Mouse (Mus musculus): ENCODE results near the gene Mdm2.
"Not testable (repeated sequence)": the region's sequence is repeated elsewhere in the genome, so short reads cannot be mapped to it uniquely, and the experiment has no call there.

- not testable (repeated sequence) for TF ChIP-seq POLR2A (IDR thresholded peaks at IDR 0.05; ENCODE audit: extremely low read depth, insufficient read depth, low read length); CTCF (IDR thresholded peaks at IDR 0.05; ENCODE audit: low read depth, low read length)
Measured at GRCm38 (mm10) chr10:117758344-117758743, 47.8 kb upstream of the Mdm2 start.
